Mouse (Mus musculus): Measurements from ENCODE around the gene Ufl1. TPM values are rescaled to one million over a fixed set of nuclear protein-coding genes. Genes with fewer than 3 reads are reported as not detected.

The Ufl1 gene
- polyA plus RNA-seq (2015; fragmentation: Nextera tagmentation; extraction: Ambion mirVana): 17.5 and 20.6 TPM in 2 replicates

DNA sequence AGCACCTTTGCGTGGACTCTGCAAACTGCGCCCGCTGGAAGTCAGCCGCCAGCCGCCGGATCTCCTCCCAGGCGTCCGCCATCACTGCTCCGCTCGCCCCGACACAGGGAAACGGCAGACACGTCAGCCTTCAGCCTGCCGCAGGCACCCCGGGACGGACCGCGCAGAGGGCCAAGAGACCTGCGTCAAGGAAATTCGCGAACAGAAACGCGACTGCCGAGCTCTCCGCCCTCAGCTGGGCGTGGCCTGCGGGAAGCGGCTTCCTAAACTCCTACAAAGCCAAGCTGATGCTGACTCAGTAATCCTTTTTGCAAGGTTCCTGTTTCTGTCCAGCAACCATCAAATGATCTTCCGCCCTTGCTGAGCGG lies at the start of gene Ufl1:
Gene Ufl1, minus strand, starts transcription at position 151 of the 368 bp plus-strand sequence.

GRCm38 (mm10) chr4:25242776-25243175 lies 38.8 kb downstream of the Ufl1 start, which contains the start of gene Fhl5:
Gene Fhl5, minus strand, starts transcription at chr4:25242876.

Other genes with a start within 250 kb of the Ufl1 start
- 0.54 TPM in 1 of 2 replicates, not detected in the other for gene Fhl5, start 38.9 kb downstream of the Ufl1 start, polyA plus RNA-seq (2015; fragmentation: Nextera tagmentation; extraction: Ambion mirVana)